18 mouse cellular contexts compared by ENCODE assay signal in genomic region chr3:70171667-70172066, GRCm38 (mm10).
DNase-seq lines count a peak whose midpoint lies in the region; ATAC-seq and TF ChIP-seq lines count a peak whose summit lies in the region.
"Had no signal": no experiment of that assay in that cellular context is flagged by ENCODE, and none has a peak within 500 bp of the region (broad histone marks: within the 10 kb centered on the region; RNA-seq: fewer than 3 reads in every experiment).

No protein-coding gene starts in this region.

- H3K27me3 ChIP-seq in Patski = no peaks in the 10 kb centered on the region
- H3K27me3 ChIP-seq: embryonic facial prominence, embryonic 12.5 days; forebrain, embryonic 13.5 days; forebrain, embryonic 15.5 days had no signal

- peak; percentile 8 for DNase-seq in embryo, embryonic 11 days
- no peak for DNase-seq in embryo, embryonic 10 days (ENCODE audit: low spot score)
- peak; percentile 2 for DNase-seq in lung, postnatal 36 days
- DNase-seq in lung, adult 18-20 months = no peak
- DNase-seq in Patski (ENCODE audit: low read depth, low spot score) (peak; percentile 13), MN1 (ENCODE audit: low spot score) (no peak)
- DNase-seq: adrenal gland, adult 8-10 months; adrenal gland, postnatal 14 days; adrenal gland, postnatal 36 days; cerebellum, adult 11-12 months; cerebellum, adult 2 months; cerebellum, adult 9-10 months; cerebellum, postnatal 25 days; forebrain, postnatal 0 days had no signal

- in situ Hi-C loops in Patski (cut with MboI; ENCODE audit: low pct_unique_long_range_greater_than_20kb) = no loop called here

- ATAC-seq in Patski = peak; percentile 57
- ATAC-seq: activated CD4-positive, CD25-positive, alpha-beta regulatory T cell, adult 4 months; forebrain, embryonic 13.5 days; forebrain, embryonic 15.5 days; forebrain, postnatal 0 days had no signal

- POLR2A ChIA-PET in Patski (lab: Charles Lee) = no interaction called here

- CTCF ChIA-PET in Patski (lab: Charles Lee) = interaction anchor here (1.0 to 1.1 kb wide), 2 partner anchors 15 to 20 kb away, joined by 3 read pairs; no protein-coding TSS in a partner anchor

- no peak for TF ChIP-seq CTCF in Patski (IDR thresholded peaks at IDR 0.05)

Comparison
In these comparisons a context has a peak if more than half of its experiments do, and no peak if none do; other contexts are left out.
1. DNase-seq: peak in embryo, embryonic 11 days (single experiment), lung, postnatal 36 days (single experiment) and Patski (single experiment); none in embryo, embryonic 10 days (single experiment), lung, adult 18-20 months (0 of 2) and MN1 (single experiment).